Mouse (Mus musculus) megakaryocyte progenitor cell, adult 5-6 weeks (primary cell): ENCODE results near the gene Mrc1. TPM values are rescaled to one million over a fixed set of nuclear protein-coding genes. Genes with fewer than 3 reads are reported as not detected.

ENCODE experiments used
- total RNA-seq, 2 experiments: library from RNA; stranded (forward) in 1 of 2; stranded (reverse) in 1 of 2; fragments of 157-497, 149-512 nt in 1 of 2; fragments of 200-1000 nt in 1 of 2; gene quantifications; 2 replicates each; pipeline versions ENCODE4 v1.2.3 to v1.2.4; 2015 to 2017

The Mrc1 gene
- total RNA-seq, 2 experiments from 2014 or later = 1.4 to 2.1 TPM

Other genes starting within 250 kb of the Mrc1 start
- gene Hacd1, start 173.3 kb upstream of the Mrc1 start, total RNA-seq (2015) = 51.4 and 53.4 TPM in 2 replicates
- 73.5 and 79.3 TPM in 2 replicates for gene Hacd1, start 173.3 kb upstream of the Mrc1 start, total RNA-seq (2017)
- gene Stam, start 155.3 kb upstream of the Mrc1 start, total RNA-seq (2015) = 31.0 and 35.8 TPM in 2 replicates
- 21.0 and 24.1 TPM in 2 replicates for gene Stam, start 155.3 kb upstream of the Mrc1 start, total RNA-seq (2017)
- not detected in 2 replicates for gene Tmem236, start 54.9 kb upstream of the Mrc1 start, total RNA-seq (2015)
- gene Tmem236, start 54.9 kb upstream of the Mrc1 start, total RNA-seq (2017) = 0.10 and 0.12 TPM in 2 replicates
- not detected in 2 replicates for gene Slc39a12, start 158.9 kb downstream of the Mrc1 start, total RNA-seq (2015)
- gene Slc39a12, start 158.9 kb downstream of the Mrc1 start, total RNA-seq (2017) = not detected in 2 replicates